Mouse (Mus musculus): Measurements from ENCODE around the gene Nkx2-1. TPM values are rescaled to one million over a fixed set of nuclear protein-coding genes. Genes with fewer than 3 reads are reported as not detected.

Nkx2-1 gene
- polyA plus RNA-seq, 1 experiment, result 267 TPM

DNA sequence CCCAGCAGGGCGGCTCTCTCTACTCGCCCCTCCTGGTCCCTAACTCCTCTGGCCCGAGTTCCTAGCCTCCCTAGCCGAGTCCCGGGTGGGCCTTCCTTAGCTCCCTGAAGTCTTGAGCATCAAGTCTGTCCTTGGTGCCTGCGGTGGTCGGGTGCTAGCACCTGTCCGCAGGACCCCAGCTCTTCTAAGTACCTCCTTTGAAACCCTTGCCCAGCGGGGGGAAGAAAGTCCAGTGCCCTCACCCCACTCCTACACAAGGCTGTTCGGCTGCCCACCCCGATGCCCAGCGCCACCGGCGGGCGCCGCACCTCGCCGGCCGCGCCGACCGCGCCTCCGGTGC is 2.4 kb downstream of the Nkx2-1 start:
- DNase-seq, result no peak
- Histone ChIP-seq H3K4me3 (replicated peaks; ENCODE audit: extremely low read depth, low read depth, low read length) (peak overlapping the region; percentile 76), H3K4me1 (ENCODE audit: control insufficient read depth, insufficient read depth, low read length) (no peaks in the 10 kb centered on the region; the same call in 1 of the 2 replicates)
- TF ChIP-seq POLR2A (IDR thresholded peaks at IDR 0.05; ENCODE audit: borderline replicate concordance, extremely low read depth, low read depth, low read length) (no peak), CTCF (IDR thresholded peaks at IDR 0.05; ENCODE audit: insufficient read depth, low read length) (no peak)
- WGBS, result 2% methylated on average over 24 of the region's 24 CpGs

DNA sequence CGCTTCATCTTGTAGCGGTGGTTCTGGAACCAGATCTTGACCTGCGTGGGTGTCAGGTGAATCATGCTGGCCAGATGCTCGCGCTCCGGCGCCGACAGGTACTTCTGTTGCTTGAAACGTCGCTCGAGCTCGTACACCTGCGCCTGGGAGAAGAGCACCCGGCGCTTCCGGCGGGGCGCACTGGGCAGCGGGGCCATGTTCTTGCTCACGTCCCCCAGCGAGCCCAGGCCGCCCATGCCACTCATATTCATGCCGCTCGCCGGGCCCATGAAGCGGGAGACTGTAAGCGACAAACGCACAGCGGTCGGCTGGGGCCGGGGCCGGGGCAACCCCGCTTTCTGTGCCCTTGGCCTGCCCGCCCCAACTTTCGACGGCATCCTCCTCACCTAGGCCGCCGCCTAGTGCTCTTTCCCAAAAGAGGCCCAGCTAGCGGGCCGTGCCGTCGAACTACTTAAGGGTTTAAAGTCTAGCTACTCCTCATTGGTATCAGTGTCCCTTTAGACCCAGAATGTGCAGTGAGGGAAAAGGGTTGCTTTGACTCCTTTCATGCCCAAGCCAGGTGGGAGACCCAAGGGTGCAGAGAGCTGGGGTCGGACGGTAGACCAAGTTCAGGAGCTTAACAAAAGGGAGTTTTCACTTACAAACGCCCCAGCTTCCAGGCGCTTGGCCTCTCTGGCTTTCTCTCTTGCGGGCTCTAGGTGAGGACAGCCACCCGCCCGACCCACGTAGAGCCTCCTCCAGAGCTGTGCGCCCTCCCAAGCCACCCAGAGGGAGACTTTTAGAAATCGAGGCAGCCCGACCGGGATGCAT is 3.0 kb downstream of the Nkx2-1 start:
- Histone ChIP-seq H3K4me1 (ENCODE audit: control insufficient read depth, insufficient read depth, low read length) (no peaks in the 10 kb centered on the region; the same call in 1 of the 2 replicates), H3K4me3 (replicated peaks; ENCODE audit: extremely low read depth, low read depth, low read length) (peak overlapping the region; percentile 76)
- TF ChIP-seq CTCF (IDR thresholded peaks at IDR 0.05; ENCODE audit: insufficient read depth, low read length) (no peak), POLR2A (IDR thresholded peaks at IDR 0.05; ENCODE audit: borderline replicate concordance, extremely low read depth, low read depth, low read length) (0 out of 2 replicates have a peak, but pooled peaks have one; percentile 4)
- no peak for DNase-seq
- 3% methylated on average over 54 of the region's 54 CpGs for WGBS

DNA sequence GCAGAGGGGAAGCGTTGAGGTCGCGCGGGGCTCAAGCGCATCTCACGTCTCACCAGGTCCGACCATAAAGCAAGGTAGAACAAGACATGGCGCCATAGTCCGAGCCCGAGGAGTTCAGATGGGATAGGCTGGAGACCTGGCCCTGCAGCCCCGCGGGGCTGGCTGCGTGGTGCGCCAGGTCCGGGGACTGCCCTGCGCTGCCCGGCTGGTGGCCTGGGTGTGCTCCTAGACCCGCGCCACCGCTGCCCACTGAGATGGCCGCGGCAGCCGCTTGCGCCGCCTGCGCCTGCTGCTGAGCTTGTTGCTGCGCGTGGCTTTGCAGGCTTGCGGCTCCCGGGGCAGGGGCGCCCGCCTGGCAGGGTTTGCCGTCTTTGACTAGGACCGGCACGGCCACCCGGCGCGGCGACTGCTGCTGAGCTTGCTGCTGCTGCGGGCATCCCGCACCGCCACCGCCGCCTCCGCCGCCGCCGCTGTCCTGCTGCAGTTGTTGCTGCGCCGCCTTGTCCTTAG is 3.7 kb downstream of the Nkx2-1 start:
- WGBS, result under 1% methylated on average over 50 of the region's 50 CpGs
- DNase-seq, result peak; percentile 56
- no peak for TF ChIP-seq CTCF (IDR thresholded peaks at IDR 0.05; ENCODE audit: insufficient read depth, low read length)
- no peak for TF ChIP-seq POLR2A (IDR thresholded peaks at IDR 0.05; ENCODE audit: borderline replicate concordance, extremely low read depth, low read depth, low read length)
- H3K4me3 ChIP-seq (replicated peaks; ENCODE audit: extremely low read depth, low read depth, low read length), result peak overlapping the region; percentile 76
- H3K4me1 ChIP-seq (ENCODE audit: control insufficient read depth, insufficient read depth, low read length), result no peaks in the 10 kb centered on the region; the same call in 1 of the 2 replicates

DNA sequence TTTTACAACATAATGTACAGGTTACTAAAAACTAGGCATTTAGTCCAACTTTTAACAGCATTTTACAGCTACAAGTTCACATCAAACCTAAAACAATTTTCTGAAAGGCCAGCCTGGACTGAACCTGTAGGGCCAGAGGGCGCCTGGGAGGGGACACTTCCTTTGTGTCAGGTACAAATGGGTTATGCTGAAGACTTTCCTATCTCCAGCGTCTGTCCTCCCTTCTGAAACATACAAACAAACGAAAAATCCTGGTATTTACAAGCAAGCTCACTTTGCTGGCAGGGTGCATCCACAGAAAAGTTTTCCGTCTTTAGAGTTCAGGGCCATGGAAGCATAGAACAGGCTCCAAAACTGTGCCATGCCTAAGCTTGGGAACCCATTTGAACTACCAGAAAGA is 4.6 kb downstream of the Nkx2-1 start:
- WGBS, result 4% methylated on average over 4 of the region's 4 CpGs
- peak overlapping the region; percentile 63 for H3K4me3 ChIP-seq (replicated peaks; ENCODE audit: extremely low read depth, low read depth, low read length)
- no peaks in the 10 kb centered on the region for H3K4me1 ChIP-seq (ENCODE audit: control insufficient read depth, insufficient read depth, low read length)
- TF ChIP-seq POLR2A (IDR thresholded peaks at IDR 0.05; ENCODE audit: borderline replicate concordance, extremely low read depth, low read depth, low read length), result no peak
- TF ChIP-seq CTCF (IDR thresholded peaks at IDR 0.05; ENCODE audit: insufficient read depth, low read length), result no peak
- no peak for DNase-seq

DNA sequence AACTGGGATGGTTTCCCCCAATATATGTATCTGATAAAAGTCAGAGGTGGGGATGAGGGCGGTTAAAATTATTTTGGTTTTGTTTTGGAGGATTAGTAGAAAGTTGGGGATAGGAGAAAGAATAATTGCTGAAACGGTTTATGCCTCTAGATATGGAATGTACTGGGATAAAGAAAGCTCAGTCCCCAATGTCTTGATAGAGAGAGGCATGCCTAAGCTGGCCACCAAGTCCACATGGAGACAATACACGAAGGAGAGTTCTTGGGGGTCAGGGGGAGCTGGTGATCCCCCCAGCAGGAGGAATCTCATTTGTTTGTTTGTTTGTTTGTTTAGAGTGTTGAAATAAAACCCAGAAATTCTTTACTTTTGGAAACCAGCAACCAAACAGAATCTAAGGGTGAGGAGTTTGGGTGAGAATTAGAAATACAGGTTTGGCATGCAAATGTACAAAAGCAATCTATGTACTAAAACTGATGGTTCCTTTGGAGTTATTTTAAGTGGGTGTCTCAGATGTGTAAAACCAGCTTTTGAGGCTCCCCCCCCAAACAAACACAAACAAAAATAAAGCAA is 5.6 kb downstream of the Nkx2-1 start:
- peak; percentile 19; the same call in 1 of the 2 replicates for TF ChIP-seq POLR2A (IDR thresholded peaks at IDR 0.05; ENCODE audit: borderline replicate concordance, extremely low read depth, low read depth, low read length)
- no peak for TF ChIP-seq CTCF (IDR thresholded peaks at IDR 0.05; ENCODE audit: insufficient read depth, low read length)
- 5% methylated on average over 3 of the region's 3 CpGs for WGBS
- no peak for DNase-seq
- Histone ChIP-seq H3K4me3 (replicated peaks; ENCODE audit: extremely low read depth, low read depth, low read length) (peak overlapping the region; percentile 48), H3K4me1 (ENCODE audit: control insufficient read depth, insufficient read depth, low read length) (no peaks in the 10 kb centered on the region)

DNA sequence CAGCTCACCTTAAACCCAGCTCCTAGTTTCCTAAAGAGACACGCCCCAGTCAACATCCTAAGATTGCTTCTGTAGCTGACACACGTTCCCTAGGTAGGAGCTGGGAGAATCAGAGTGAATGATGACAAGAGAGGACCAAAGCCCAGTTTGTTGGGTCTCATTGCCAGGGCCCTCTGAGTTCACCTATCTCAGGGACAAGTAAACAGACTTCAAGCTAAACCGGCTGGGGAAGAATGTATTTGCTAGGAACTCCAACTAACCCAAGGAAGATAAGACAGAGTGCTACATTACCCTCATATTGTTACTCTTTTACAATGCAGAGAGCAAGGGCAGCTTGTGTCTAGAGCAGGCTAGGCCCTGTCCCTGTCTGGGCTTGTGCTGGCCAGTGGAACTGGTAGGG is 6.8 kb downstream of the Nkx2-1 start:
- WGBS, result 2% methylated on average over 3 of the region's 3 CpGs
- H3K4me1 ChIP-seq (ENCODE audit: control insufficient read depth, insufficient read depth, low read length), result no peaks in the 10 kb centered on the region
- no peak for TF ChIP-seq CTCF (IDR thresholded peaks at IDR 0.05; ENCODE audit: insufficient read depth, low read length)
- peak; percentile 37; the same call in 1 of the 2 replicates for TF ChIP-seq POLR2A (IDR thresholded peaks at IDR 0.05; ENCODE audit: borderline replicate concordance, extremely low read depth, low read depth, low read length)
- DNase-seq, result peak; percentile 44
- H3K4me3 ChIP-seq (replicated peaks; ENCODE audit: extremely low read depth, low read depth, low read length), result peak overlapping the region; percentile 63

DNA sequence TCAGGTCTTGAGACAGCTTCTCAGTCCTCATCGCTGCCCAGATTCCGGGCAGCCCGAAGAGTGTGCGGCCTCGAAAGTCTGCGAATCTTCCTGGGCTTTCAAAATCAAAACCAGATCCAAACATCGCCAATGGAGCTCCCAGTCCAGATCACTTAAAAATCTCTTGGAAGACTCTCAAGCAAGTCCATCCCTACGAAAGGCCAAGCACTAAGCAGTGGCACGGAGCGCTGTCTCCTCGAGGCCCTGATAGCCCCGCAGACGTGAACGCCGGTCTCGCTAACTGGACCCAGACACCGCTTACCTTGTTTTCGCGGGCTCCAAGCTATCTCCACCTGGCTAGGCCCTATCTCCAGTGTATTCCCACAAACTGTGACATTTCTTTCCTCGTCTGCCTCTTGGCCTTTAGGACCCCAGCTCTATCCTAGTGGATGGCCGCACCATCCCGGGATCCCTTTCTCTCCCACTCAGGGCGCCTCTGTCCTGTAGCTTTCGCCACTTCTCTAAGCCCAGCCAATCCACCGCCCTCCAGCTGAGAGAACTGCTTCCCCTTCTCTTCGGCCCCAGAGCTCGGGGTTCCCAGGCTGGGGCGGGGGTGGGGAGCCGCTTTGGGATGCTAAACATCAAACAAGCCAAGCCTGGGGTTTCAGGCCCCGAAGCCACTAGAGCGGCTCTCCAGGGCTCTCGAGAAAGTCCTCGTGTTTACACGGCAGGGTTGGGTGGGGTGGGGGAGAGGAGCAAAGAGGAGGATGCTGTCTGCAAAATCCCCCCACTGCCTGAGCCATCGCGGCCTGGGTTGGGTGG is 7.6 kb downstream of the Nkx2-1 start:
- Histone ChIP-seq H3K4me1 (ENCODE audit: control insufficient read depth, insufficient read depth, low read length) (no peaks in the 10 kb centered on the region), H3K4me3 (replicated peaks; ENCODE audit: extremely low read depth, low read depth, low read length) (peak overlapping the region; percentile 75)
- WGBS, result 2% methylated on average over 36 of the region's 36 CpGs
- TF ChIP-seq POLR2A (IDR thresholded peaks at IDR 0.05; ENCODE audit: borderline replicate concordance, extremely low read depth, low read depth, low read length) (peak; percentile 5; the same call in 1 of the 2 replicates), CTCF (IDR thresholded peaks at IDR 0.05; ENCODE audit: insufficient read depth, low read length) (no peak)
- DNase-seq, result peak; percentile 63

DNA sequence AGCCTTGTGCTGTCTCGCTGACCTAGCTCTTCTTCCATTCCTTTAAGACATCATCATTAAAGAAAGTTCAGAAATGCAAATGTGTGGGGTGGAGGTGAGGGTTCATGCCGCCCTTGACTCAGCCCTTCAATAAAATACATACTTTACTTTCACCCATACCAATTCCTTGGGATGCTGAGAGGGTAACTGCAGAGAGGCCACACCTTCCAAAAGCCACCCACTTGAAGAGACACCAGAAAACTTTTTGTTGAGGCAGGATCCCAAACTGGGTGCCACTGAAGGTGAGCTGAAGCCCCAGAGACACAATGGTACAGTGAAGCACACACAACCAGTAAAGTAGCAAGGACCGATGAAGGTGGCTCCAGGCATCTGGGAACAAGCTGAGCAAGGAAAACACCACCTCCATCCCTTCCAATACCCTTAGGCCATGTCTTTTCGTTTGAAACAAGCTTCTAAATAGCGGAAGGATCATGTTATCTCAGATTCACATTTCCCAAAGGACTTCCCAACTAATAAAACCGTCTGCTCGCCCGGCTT is 8.6 kb downstream of the Nkx2-1 start:
- DNase-seq, result peak; percentile 51
- 4% methylated on average over 8 of the region's 8 CpGs for WGBS
- TF ChIP-seq CTCF (IDR thresholded peaks at IDR 0.05; ENCODE audit: insufficient read depth, low read length) (no peak), POLR2A (IDR thresholded peaks at IDR 0.05; ENCODE audit: borderline replicate concordance, extremely low read depth, low read depth, low read length) (0 out of 2 replicates have a peak, but pooled peaks have one; percentile 10)
- Histone ChIP-seq H3K4me1 (ENCODE audit: control insufficient read depth, insufficient read depth, low read length) (no peaks in the 10 kb centered on the region), H3K4me3 (replicated peaks; ENCODE audit: extremely low read depth, low read depth, low read length) (peak overlapping the region; percentile 75)

DNA sequence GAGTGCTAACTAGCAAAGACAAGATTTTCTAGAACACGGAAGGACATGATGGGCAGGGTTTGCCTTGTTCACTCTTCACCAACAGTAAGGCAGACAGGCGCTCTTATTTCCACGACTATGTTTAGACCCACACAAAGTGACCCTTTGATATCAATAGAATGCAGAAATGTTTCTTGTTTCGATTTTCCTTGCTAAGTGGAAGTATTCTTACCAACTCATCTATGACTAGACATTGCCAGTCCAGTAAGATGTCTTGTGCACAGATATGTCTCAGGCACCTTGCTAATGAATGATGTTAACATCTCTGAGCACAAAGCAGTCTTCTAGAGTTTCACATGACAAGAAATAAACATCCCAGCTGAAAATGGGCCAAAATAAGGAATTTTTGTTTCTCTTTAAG is 9.6 kb downstream of the Nkx2-1 start:
- no peak for TF ChIP-seq POLR2A (IDR thresholded peaks at IDR 0.05; ENCODE audit: borderline replicate concordance, extremely low read depth, low read depth, low read length)
- TF ChIP-seq CTCF (IDR thresholded peaks at IDR 0.05; ENCODE audit: insufficient read depth, low read length), result no peak
- Histone ChIP-seq H3K4me3 (replicated peaks; ENCODE audit: extremely low read depth, low read depth, low read length) (peak overlapping the region; percentile 71), H3K4me1 (ENCODE audit: control insufficient read depth, insufficient read depth, low read length) (no peaks in the 10 kb centered on the region; the same call in 1 of the 2 replicates)
- no peak for DNase-seq
- WGBS, result 18% methylated on average over 4 of the region's 4 CpGs

Data from lung, adult 2 months (tissue).